ENCODE assay signal across 22 mouse cellular contexts in the genomic region with DNA sequence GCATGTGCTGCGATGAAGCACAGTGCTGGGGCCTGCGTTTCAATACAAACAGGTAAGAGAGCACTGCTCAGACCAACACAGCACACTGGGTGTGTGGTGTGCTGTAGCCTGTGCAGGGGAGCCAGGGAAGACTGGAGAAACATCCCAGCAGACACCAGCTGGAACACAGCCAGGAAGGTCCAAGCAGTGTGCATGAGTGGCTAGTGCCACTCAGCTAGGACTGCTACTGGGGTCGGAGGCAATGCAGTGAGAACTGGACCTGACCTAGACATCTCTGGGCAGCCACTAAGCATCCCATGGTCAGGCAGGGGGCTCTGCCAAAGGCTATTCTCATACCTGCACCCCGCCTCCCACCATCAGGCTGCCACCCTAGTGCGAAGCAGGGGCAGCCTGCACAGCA. TPM values are rescaled to one million over a fixed set of nuclear protein-coding genes. Genes with fewer than 3 reads are reported as not detected.
A peak's percentile ranks its signal among the peaks of the same experiment; 100 is the strongest.
DNase-seq lines count a peak whose midpoint lies in the region; ATAC-seq lines count a peak whose summit lies in the region.
"Had no signal": no experiment of that assay in that cellular context is flagged by ENCODE, and none has a peak within 500 bp of the region (broad histone marks: within the 10 kb centered on the region; RNA-seq: fewer than 3 reads in every experiment).

No protein-coding gene starts in this region.

- peaks cover 43% of the 10 kb centered on the region for H3K4me1 ChIP-seq in embryonic facial prominence, embryonic 13.5 days
- peaks cover 44% of the 10 kb centered on the region for H3K4me1 ChIP-seq in embryonic facial prominence, embryonic 10.5 days
- H3K4me1 ChIP-seq in midbrain, embryonic 16.5 days (ENCODE audit: control insufficient read depth, insufficient read depth, low read length) = peaks cover 39% of the 10 kb centered on the region
- peaks cover 14% of the 10 kb centered on the region for H3K4me1 ChIP-seq in midbrain, embryonic 11.5 days (ENCODE audit: control insufficient read depth, insufficient read depth, low read length)

- WGBS in embryonic facial prominence, embryonic 13.5 days = 88% methylated on average over 5 of the region's 5 CpGs
- WGBS in embryonic facial prominence, embryonic 10.5 days = 91% methylated on average over 5 of the region's 5 CpGs
- WGBS in midbrain, embryonic 16.5 days = 91% methylated on average over 5 of the region's 5 CpGs
- WGBS in midbrain, embryonic 11.5 days = 93% methylated on average over 5 of the region's 5 CpGs

- peak; percentile 42 for DNase-seq in cerebellum, adult 11-12 months
- DNase-seq in cerebellum, postnatal 36 days = no peak
- DNase-seq in embryonic facial prominence, embryonic 10.5 days (ENCODE audit: low spot score) = no peak
- DNase-seq in midbrain, embryonic 11.5 days (ENCODE audit: low spot score, missing footprints) = no peak
- DNase-seq: adrenal gland, adult 8-10 months; adrenal gland, postnatal 25 days; cerebellum, adult 2 months; embryo, embryonic 11 days; gastrocnemius, postnatal 10 days; gastrocnemius, postnatal 36 days; heart, adult 11 months had no signal

- no peak overlapping the region for H3K27ac ChIP-seq in embryonic facial prominence, embryonic 13.5 days
- H3K27ac ChIP-seq in embryonic facial prominence, embryonic 10.5 days (replicated peaks) = no peak overlapping the region
- H3K27ac ChIP-seq in midbrain, embryonic 16.5 days (ENCODE audit: low read length) = no peak overlapping the region
- no peak overlapping the region for H3K27ac ChIP-seq in midbrain, embryonic 11.5 days (ENCODE audit: low read depth, low read length)
- H3K27ac ChIP-seq: embryonic facial prominence, embryonic 15.5 days; forebrain, embryonic 12.5 days; hindbrain, embryonic 12.5 days; hindbrain, embryonic 15.5 days had no signal

- H3K4me2 ChIP-seq in embryonic facial prominence, embryonic 13.5 days = no peak overlapping the region
- no peak overlapping the region for H3K4me2 ChIP-seq in midbrain, embryonic 16.5 days (ENCODE audit: low read length)
- H3K4me2 ChIP-seq in midbrain, embryonic 11.5 days = no peak overlapping the region
- H3K4me2 ChIP-seq: embryonic facial prominence, embryonic 15.5 days; forebrain, embryonic 12.5 days; heart, embryonic 11.5 days; hindbrain, embryonic 12.5 days; hindbrain, embryonic 15.5 days had no signal

- H3K36me3 ChIP-seq in embryonic facial prominence, embryonic 13.5 days = peaks cover 49% of the 10 kb centered on the region
- H3K36me3 ChIP-seq in embryonic facial prominence, embryonic 10.5 days (replicated peaks) = peaks cover 69% of the 10 kb centered on the region
- H3K36me3 ChIP-seq in midbrain, embryonic 16.5 days (ENCODE audit: control insufficient read depth, insufficient read depth, low read length) = 0 out of 2 replicates have a peak, but pooled peaks cover 3% of the 10 kb centered on the region
- H3K36me3 ChIP-seq in midbrain, embryonic 11.5 days (ENCODE audit: control insufficient read depth, insufficient read depth, low read length) = no peaks in the 10 kb centered on the region

- no peak for ATAC-seq in embryonic facial prominence, embryonic 13.5 days (ENCODE audit: insufficient number of reproducible peaks, insufficient read depth, low FRiP score, low TSS enrichment, low read depth)
- ATAC-seq in midbrain, embryonic 16.5 days = no peak
- ATAC-seq in midbrain, embryonic 11.5 days (ENCODE audit: low FRiP score) = no peak
- ATAC-seq: activated CD4-positive, CD25-positive, alpha-beta regulatory T cell, adult 4 months; forebrain, embryonic 16.5 days; intestine, postnatal 0 days had no signal

- H3K9me3 ChIP-seq in embryonic facial prominence, embryonic 13.5 days = no peaks in the 10 kb centered on the region
- H3K9me3 ChIP-seq in embryonic facial prominence, embryonic 10.5 days = no peaks in the 10 kb centered on the region
- no peaks in the 10 kb centered on the region for H3K9me3 ChIP-seq in midbrain, embryonic 16.5 days (replicated peaks; ENCODE audit: control insufficient read depth, low read length, poor library complexity, severe bottlenecking)
- no peaks in the 10 kb centered on the region for H3K9me3 ChIP-seq in midbrain, embryonic 11.5 days (ENCODE audit: control insufficient read depth, low read length)
- H3K9me3 ChIP-seq: embryonic facial prominence, embryonic 15.5 days; forebrain, embryonic 12.5 days; hindbrain, embryonic 12.5 days; hindbrain, embryonic 15.5 days had no signal

- 0 out of 2 replicates have a peak overlapping the region, but pooled peaks have one; percentile 7 for H3K9ac ChIP-seq in embryonic facial prominence, embryonic 13.5 days
- 0 out of 2 replicates have a peak overlapping the region, but pooled peaks have one; percentile 15 for H3K9ac ChIP-seq in midbrain, embryonic 16.5 days (ENCODE audit: low read depth, low read length)
- H3K9ac ChIP-seq in midbrain, embryonic 11.5 days (ENCODE audit: low read length) = no peak overlapping the region
- H3K9ac ChIP-seq: embryonic facial prominence, embryonic 15.5 days; forebrain, embryonic 12.5 days; hindbrain, embryonic 12.5 days; hindbrain, embryonic 15.5 days had no signal

- H3K27me3 ChIP-seq in embryonic facial prominence, embryonic 13.5 days = no peaks in the 10 kb centered on the region
- no peaks in the 10 kb centered on the region for H3K27me3 ChIP-seq in embryonic facial prominence, embryonic 10.5 days (replicated peaks; ENCODE audit: low read depth, poor library complexity, severe bottlenecking)
- no peaks in the 10 kb centered on the region for H3K27me3 ChIP-seq in midbrain, embryonic 16.5 days (ENCODE audit: control insufficient read depth, insufficient read depth, low read depth, low read length)
- H3K27me3 ChIP-seq in midbrain, embryonic 11.5 days (ENCODE audit: control insufficient read depth, insufficient read depth, low read length) = no peaks in the 10 kb centered on the region
- H3K27me3 ChIP-seq: embryonic facial prominence, embryonic 15.5 days; forebrain, embryonic 12.5 days; hindbrain, embryonic 12.5 days; hindbrain, embryonic 15.5 days had no signal

- H3K4me3 ChIP-seq in embryonic facial prominence, embryonic 13.5 days = no peak overlapping the region
- no peak overlapping the region for H3K4me3 ChIP-seq in embryonic facial prominence, embryonic 10.5 days
- H3K4me3 ChIP-seq in midbrain, embryonic 16.5 days (ENCODE audit: low read depth, low read length) = no peak overlapping the region
- H3K4me3 ChIP-seq in midbrain, embryonic 11.5 days (ENCODE audit: low read depth, low read length) = no peak overlapping the region
- H3K4me3 ChIP-seq: embryonic facial prominence, embryonic 15.5 days; forebrain, embryonic 12.5 days; hindbrain, embryonic 12.5 days; hindbrain, embryonic 15.5 days had no signal

RNA-seq across cellular contexts. Expression of a gene that starts 5.5 kb away (rescaled TPM):
- 328 and 350 TPM in 2 replicates for polyA plus RNA-seq in embryonic facial prominence, embryonic 13.5 days (2015; fragmentation: Nextera tagmentation; extraction: Ambion mirVana)
- polyA plus RNA-seq in embryonic facial prominence, embryonic 10.5 days (2016; fragmentation: Nextera tagmentation; extraction: Ambion mirVana) = 407 and 410 TPM in 2 replicates
- polyA plus RNA-seq in midbrain, embryonic 16.5 days (2015; fragmentation: Nextera tagmentation; extraction: Ambion mirVana) = 360 and 384 TPM in 2 replicates
- polyA plus RNA-seq in midbrain, embryonic 11.5 days (2014; fragmentation: Nextera tagmentation; extraction: Ambion mirVana) = 316 and 332 TPM in 2 replicates

RNA-seq across cellular contexts. Expression of a gene that starts 39.4 kb away (rescaled TPM):
- 0.40 and 0.42 TPM in 2 replicates for polyA plus RNA-seq in embryonic facial prominence, embryonic 13.5 days (2015; fragmentation: Nextera tagmentation; extraction: Ambion mirVana)
- polyA plus RNA-seq in embryonic facial prominence, embryonic 10.5 days (2016; fragmentation: Nextera tagmentation; extraction: Ambion mirVana) = not detected in 2 replicates
- polyA plus RNA-seq in midbrain, embryonic 16.5 days (2015; fragmentation: Nextera tagmentation; extraction: Ambion mirVana) = 0.14 and 0.15 TPM in 2 replicates
- polyA plus RNA-seq in midbrain, embryonic 11.5 days (2014; fragmentation: Nextera tagmentation; extraction: Ambion mirVana) = 0.07 and 0.48 TPM in 2 replicates
- polyA plus RNA-seq: activated CD4-positive, CD25-positive, alpha-beta regulatory T cell, adult 4 months; forebrain, embryonic 16.5 days; intestine, embryonic 14.5 days; intestine, postnatal 0 days had no signal
